Mouse (Mus musculus): Measurements from ENCODE around the gene Smim26. TPM values are rescaled to one million over a fixed set of nuclear protein-coding genes. Genes with fewer than 3 reads are reported as not detected.
"Not testable (repeated sequence)": the region's sequence is repeated elsewhere in the genome, so short reads cannot be mapped to it uniquely, and the experiment has no call there.

The Smim26 gene
- total RNA-seq (2021): 10 to 100 TPM; 45.4 to 49.9 TPM
- long read RNA-seq, experiment 1, transcript Smim26-201 (2 exons, 471 nt): major isoform, 8 of 8 reads
- long read RNA-seq, experiment 1, partial matches to known transcripts: 0 of 8 reads
- long read RNA-seq, experiment 1, other reads (novel, unspliced or antisense): 0 of 8 reads
- long read RNA-seq, experiment 2, transcript Smim26-201 (2 exons, 471 nt): major isoform, 10 of 11 reads
- long read RNA-seq, experiment 2, partial matches to known transcripts: 1 of 11 reads
- long read RNA-seq, experiment 2, other reads (novel, unspliced or antisense): 0 of 11 reads

DNA sequence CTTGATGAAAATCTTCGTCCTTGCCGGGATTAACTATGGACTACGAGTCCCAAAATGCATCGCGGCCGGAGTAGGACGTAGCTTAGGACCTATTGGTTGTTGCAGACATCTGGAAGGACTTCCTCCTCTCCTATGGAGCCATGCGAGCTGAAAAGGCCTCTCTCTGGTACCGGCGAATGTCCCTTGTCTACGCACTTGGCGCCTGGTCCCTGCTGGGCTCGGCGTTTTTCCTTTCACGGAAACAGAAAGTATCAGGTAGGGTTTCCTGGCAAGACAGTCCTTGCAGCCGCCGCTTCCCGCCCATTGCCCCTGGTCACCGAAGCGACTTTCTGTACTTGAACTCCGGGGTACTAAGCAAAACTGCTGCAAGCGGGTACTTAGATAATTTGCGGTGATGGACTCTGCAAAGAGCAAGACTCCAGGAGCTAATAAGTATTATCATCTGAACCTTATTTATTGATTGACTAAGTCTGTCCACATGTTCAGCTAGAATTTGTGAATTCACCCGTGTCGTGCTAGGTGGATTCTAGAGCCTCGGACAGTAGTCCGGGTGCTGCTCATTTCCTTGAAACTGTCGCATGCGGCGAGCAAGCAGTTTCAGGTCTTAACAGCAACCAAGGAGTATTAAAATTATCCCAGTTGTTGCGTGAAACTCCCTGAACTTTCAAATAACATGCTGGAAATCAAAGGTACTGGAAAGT lies at the start of gene Smim26:
TSS of gene Smim26 (plus strand) at position 104 of the 701 bp plus-strand sequence.
- peak; percentile 67 for DNase-seq

DNA sequence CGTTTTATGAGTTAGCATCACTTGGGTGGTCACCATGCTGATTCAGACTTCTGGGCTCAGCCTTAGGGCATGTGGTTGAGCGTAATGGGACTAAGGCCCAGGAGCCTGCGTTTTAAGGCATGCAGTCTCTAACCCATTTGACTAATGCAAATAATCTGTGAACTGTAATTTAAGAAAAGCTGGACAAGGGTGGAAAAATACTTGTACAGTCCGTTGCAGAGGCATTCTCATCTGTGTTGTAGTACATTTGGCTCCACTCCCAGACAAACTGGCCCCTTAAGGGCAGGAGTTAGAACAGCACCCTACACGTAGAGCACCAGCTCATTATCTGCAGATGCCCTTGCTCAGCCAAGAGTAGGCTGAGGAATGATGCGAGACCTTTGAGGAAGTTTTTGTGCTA lies 49.2 kb upstream of the Smim26 start:
- no peak for DNase-seq

DNA sequence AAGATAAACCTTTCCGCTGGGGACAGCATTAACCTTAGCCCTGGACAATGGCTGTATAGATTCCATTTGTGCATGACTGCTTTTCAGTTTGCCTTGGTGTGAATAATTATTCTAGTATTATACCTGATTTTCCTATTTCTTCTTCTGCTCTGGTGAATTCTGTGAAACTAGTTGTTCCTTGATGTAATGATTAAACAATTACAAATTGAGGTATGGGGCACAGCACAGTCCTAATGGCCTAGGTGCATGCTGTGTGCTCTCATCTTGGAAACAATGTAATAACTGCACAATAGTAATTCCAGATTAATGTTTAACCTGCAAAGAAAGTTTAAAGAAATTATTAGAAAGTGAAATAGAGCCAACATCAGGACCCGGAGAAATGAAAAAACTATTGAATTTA lies 48.8 kb upstream of the Smim26 start:
- no peak for DNase-seq

DNA sequence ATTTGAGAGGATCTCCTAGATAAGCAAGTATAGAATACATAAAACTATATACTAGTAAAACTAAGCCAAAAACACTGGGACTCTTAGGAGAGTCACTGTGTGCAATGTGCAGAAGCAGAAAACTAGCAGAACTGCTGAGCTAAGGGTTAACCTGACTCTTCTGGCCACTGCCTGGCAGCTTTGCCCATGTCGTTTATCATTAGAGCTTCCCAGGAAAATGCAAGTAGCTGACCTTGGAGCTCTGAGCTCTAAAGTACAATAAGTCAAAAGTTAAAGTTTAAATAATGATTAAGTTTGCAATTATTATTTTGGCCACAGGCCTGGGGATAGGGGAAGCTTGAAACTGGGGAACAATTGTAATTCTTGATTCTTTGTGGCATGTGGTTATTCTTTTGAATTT lies 48.4 kb upstream of the Smim26 start:
- DNase-seq: no peak

DNA sequence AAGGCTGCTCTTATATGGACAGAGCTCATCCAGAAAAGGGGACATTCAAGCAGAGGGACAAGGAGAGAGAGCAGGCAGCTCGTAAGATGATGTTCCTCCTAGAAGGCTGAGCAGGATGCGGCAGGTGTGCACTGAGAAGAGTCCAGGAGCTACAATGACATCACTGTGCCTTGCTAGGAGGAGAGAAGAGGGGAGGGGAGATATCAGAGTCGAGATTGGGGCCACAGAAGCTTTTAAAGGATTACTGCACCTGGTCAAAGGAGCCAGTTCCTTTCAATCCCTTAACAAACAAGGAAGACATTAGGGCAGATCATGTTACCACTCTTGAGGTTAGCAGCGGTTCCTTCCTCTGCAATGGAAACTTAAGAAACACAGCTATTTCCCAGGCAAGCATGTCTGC lies 46.3 kb upstream of the Smim26 start:
- DNase-seq: no peak

DNA sequence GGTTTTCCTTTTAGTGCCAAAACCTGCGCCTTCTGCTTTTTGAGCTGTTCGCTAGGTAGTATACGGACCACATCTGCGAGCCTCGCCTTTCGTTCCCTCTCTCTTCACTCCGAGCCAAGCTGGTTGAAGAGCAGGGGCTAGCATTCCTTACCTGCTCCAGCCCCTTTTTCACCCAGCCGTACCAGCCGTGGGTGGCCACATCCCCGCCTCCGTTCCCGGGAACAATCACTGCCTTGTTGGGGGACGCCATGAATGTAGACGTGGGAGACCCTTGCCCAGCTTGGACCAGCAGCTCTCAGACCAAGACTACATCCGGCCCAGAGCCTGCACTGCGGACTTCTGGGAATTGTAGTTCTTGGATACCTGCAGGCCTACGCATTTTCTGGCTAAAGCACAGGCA lies 43.3 kb upstream of the Smim26 start, which contains the start of gene Rbbp9:
TSS of gene Rbbp9 (minus strand) at position 341 of the 400 bp plus-strand sequence.
- DNase-seq: peak; percentile 27

DNA sequence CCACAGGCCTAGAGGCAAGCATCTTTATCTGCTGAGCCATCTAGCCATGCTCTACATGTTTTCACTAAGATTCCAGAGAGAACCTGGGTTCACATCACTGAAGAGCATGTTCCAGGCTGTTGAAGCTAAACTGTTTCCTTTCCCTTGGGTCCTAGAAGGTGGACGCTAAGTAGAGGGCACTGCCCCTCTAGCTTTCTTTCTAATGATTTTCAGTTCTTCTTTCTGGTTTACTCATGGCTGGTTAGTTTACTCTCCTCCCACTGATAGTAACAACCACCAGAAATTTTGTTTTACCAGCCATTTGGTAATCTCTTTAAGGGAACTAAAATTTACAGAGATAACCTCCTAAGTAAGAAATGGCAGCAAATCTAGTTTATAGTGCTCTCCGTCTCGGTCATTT lies 39.9 kb upstream of the Smim26 start:
- DNase-seq: no peak

DNA sequence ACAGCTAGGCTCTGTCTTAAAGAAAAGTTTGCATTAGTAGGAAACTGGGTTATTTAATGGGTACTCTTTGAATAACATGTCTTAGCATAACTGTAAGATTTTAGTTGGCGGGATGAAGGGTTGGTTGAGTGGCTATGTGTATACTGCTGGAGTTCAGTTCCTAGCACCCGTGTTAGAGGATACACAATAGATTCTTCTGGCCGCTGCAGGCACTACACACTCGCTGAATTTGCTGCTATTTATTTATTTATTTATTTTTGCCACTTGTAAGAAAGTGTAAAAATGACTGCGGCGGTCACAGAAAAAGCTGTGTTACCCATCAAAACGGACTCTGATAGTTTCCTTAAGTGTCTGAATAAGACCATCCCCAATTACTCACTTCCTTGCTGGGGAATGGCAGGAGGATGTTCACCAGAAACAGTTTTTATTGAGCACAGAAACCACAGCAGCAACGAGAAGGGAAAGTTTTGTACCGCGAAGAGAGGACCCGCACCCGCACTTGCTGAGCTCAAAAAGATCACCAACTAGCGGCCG lies 38.5 kb upstream of the Smim26 start:
- DNase-seq: no peak

DNA sequence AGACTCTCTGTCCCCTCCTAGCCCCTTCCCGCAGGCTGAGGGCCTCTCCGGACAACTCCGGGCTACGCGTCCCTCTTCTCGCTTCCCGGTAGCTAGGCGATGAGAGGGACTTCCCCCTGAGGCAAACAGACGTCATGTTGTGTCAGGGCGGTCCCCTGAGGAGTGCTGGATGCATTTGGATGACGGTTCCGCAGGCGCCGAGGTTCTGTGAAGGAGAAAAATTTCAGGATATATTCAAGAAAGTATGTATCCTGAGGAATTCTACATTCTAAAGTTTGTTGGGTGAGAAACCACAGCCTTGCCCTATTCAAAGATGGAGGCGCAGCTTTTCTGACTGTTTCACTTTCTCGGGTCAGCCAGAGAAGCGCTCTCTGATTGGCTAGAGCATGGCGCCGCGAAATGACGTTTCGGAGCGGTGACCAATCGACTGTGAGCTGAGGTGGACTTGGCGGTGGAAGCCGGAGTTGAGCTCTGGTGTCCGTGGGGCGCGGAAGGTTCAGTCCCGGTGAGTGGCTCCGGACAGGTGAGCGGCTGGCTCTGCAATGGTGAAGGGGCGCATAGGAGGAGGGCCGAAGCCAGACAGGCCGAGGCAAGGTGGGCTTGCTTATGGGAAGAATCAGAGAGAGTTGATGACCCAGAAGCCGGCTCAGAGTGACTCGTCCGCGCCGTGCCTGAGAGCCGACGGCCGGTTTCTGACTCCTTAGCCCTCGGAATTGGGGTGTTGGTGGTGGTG lies 37.9 kb upstream of the Smim26 start, which contains the start of gene Sec23b:
TSS of gene Sec23b (plus strand) at position 410 of the 733 bp plus-strand sequence.
- peak; percentile 94 for DNase-seq

DNA sequence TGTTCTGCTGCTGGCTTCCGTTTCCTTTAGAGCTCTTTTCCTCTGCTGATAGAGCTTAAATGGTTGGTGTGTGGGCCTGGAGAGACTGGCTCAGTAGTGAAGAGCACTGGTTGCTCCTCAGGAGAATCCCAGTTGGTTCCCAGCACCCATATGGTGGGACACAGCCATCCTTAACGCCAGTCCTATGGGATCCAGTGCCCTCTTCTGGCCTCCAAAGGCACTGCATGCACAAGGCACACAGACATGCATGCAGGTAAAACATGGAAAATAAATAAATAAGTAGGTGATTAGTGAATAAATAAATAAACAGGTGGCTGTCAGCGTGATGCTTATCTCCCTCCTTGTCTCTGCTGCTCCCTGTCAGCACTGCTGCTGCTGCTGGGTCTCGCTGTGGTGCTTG lies 5.1 kb upstream of the Smim26 start:
- no peak for DNase-seq

DNA sequence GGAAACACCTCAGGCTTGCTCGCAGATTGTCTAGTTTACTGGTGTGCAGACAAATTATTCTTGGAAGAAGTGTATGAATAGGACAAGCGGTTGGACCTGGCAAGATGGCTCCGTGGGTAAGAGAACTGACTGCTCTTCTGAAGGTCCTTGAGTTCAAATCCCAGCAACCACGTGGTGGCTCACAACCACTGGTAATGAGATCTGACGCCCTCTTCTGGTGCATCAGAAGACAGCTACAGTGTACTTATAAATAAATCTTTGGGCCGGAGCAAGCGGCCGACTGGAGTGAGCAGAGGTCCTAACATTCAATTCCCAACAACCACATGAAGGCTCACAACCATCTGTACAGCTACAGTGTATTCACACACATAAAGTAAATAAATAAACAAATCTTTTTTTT lies 818 bp upstream of the Smim26 start:
- DNase-seq: not testable (repeated sequence)

DNA sequence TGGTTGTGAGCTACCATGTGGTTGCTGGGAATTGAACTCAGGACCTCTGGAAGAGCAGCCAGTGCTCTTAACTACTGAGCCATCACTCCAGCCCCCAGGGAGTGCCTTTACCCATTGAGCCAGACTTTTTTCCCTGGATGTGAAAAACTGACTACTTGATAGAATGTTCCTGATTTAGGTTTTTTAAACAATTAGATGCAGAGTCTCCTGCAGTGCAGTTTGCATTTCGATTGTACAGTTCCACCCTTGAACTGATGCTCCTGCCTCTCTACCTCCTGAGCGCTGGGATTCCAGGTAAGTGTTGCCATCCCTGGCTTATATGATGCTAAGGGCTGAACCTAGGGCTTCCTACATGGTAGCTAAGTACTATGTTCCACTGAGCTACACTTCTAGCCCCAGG lies 4.2 kb downstream of the Smim26 start:
- no peak for DNase-seq

DNA sequence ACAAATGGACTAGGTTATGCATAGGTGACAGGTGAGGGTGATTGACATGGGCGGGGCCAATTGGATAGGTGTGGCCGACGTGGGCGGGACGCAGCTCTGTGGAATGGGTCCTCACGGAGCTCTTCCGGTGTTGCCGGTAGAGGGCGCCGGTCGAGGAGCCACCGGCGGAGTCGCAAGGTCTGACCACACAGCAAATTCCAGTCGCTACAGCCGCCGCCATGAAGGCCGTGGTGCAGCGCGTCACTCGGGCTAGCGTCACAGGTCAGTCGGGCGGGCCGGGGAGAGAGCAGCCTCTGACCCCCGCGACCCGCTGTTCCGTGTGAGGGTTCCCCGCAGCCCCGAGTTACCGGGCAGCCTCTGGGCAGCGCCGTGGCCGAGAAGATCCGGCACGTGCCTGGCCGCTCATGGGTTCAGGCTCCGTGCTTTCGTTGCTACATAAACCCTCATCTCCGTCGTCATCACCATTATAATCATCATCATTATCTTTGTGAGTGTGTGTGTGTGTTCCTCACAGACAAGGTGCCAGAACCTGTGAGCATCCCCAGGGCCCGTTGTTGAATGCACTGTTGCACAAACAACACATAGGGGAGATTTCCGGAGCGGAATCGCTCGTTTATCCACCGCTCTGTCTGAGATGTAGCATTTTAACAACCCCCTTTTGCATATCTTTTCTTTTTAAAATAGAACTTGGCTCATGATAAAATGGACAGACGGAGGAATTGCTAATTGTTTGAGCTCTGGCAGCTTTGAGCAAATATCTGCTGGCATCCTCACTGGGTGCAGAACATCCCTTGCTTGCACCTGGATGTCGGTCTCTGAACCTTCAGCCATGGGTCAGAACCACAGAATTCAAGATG lies 6.2 kb downstream of the Smim26 start, which contains the start of gene Dtd1:
TSS of gene Dtd1 (plus strand) at position 67 of the 857 bp plus-strand sequence.
- DNase-seq: peak; percentile 82

DNA sequence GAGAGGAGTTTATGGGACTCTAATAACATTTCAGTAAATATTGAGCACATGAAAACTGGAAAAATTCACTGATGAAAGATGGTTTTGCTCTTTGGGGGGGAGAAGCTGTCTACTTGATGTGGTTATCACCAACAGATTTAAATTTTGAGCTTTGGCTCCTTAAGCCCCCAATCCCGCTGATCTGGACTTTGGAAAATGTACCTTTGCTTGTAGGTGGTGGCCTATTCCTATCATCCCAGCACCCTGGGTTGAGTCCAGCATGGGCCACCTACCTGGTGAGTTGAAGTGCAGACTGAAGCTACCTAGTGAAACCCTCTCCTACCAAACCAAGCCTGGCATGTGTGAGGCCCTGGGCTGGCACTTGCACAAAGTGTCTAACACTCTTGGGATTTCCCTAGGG lies 7.7 kb downstream of the Smim26 start:
- DNase-seq: no peak

DNA sequence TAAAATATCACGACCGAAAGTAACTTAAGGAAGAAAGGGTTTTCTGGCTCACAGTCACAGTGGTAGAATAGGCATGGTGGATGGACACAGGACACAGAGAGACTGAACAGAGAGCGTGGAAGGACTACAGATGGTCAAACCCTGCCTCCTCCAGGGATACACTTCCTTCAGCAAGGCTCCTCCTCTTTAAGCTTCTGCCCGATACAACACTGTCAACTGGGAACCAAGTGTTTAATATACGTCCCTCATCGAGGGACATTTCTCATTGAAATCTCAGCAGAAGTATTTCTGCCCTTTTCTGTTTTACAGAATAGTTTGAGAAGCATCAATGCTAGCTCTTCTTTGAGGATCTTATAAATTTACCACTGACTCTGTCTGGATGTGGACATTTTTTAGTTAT lies 20.1 kb downstream of the Smim26 start:
- DNase-seq: no peak

DNA sequence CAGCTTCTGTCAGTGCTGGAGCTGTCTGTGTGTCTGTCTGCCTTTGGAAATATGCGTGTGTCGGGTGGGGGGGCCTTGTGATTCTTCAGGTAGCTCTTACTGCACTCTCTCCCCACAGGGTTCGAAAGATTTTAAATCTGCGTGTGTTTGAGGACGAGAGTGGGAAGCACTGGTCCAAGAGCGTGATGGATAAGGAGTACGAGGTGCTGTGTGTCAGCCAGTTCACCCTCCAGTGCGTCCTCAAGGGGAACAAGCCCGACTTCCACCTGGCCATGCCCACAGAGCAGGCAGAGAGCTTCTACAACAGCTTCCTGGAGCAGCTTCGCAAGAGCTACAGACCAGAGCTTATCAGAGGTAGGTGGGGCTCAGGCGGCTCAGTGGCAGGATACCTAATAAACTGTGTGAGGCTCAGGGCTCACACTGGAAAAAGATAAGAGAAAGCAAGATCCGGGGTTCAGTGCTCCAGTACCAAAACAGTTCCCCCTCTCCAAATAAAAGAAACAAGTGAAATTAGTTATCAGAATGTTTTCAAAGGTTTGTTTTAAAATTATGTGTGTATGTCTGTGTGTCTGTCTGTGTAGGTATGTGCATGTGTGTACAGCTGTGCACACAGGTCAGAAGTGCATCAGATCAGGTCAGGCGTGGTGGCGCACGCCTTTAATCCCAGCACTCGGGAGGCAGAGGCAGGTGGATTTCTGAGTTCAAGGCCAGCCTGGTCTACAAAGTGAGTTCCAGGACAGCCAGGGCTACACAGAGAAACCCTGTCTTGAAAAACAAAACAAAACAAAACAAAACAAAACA lies 23.4 kb downstream of the Smim26 start:
- DNase-seq: no peak

DNA sequence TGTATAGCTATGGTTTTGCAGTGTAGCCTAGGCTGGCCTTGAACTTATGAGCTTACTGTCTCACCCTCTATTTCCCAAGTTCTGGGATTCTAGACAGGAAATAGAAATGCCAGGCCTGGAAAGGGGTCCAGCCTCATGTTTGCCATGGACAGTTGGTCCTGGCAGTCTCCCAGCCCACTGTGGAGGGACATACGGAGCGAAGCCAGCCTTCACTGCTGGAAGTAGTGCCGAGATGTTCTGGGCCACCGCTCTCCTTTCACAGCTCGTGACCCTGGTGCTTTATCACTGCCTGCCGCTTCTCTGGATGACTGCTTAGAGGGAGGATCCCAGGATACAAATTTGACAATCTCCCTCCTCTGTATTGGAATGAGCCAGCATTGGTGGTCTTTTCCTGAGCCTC lies 27.6 kb downstream of the Smim26 start:
- DNase-seq: no peak

DNA sequence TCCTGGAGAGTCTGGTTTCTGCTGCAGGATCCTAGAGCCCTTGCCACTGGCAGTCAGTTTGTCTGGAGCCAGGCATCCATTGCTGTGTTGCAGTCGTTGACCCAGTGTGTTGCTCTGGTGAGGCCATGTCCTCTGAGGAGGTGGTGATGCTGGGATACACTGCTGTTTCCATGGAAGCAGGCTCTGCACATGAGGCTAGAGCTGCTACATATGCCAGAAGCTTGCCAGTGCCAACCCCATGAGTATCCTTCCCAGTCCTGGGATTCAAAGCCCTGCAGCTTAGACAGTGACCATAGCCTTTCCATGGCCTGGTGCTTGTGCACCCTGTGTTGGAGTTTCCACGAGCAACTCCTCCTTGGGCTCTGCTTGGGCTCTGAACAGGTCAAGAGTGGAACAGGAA lies 39.7 kb downstream of the Smim26 start:
- DNase-seq: no peak

DNA sequence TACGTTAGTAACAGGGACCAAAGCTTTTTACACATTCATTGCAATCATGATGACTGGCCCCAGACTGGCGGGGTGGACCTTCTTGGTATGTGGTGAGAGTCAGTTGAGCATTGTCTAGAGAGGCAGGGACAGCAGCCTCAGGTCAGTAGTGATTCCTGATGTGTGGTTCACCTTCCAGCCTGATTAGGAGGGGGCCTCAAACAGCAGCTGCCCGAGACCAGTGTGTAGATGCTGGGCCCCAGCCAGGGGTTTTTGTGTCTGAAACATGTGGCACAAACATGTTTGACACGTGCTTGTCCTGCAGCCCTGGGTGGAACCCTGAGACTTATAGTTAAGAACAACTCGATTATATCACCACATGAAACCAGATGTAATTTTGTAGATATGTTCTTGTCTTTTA lies 40.4 kb downstream of the Smim26 start:
- no peak for DNase-seq

DNA sequence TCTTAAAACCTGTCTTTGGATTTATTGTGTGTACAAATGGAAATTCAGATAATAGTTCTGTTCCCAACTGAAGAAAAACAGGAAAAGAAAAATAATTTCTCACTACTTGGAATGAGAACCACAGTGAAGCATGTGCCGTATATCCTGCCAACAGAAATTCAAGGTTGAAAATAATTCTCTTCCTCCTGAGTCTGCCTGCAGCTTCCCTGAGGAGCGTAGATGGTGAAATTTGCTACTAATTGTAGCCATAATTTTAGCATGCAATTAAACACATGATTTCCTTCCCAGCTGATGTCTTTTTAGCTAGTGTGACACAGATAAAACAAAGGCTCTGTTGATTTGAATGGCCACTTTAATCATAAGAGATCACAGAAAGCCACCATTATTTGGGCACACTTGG lies 40.9 kb downstream of the Smim26 start:
- no peak for DNase-seq

Measured in gastrocnemius, postnatal 10 days (tissue).